Mouse (Mus musculus) adrenal gland (tissue): ENCODE results near the gene Itgax.
"Not testable (repeated sequence)": the region's sequence is repeated elsewhere in the genome, so short reads cannot be mapped to it uniquely, and the experiment has no call there.

Experiments
- intact Hi-C: fragments of 180-260 bp; cut with DNase I; formaldehyde crosslinking; loops from one replicate; pipeline ENCODE4 v1.15.1; 2025

The Itgax gene

DNA sequence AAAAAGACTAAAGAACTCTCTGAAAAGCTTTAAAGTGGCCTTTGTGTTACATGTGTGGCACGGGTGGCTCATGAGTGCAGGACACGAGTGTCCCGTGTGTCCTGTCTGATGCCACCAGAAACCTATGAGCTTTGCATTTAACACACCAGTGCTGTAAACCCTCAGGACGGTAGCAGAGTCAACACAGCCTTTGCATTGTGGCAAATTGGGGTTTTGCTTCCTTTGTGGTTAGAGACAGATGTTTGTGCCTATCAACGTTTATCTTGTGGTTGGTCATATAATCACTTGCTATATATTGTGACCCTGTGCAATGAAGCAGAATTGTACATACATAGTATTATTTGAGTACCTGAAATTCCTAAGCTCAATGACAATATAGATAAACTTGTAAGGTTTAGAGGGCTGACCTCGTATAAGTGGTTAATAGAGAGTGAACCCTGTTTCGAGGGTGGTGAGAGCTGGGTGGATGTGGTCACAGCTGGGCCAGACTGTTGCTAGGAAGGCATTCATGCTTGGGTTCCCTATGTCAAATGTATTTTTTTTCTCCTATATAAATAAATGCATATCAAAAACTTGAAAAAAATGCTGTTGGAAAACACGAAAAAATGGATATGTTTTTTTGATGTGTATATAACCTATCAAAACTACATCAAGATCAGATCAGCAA is 29.5 kb downstream of the Itgax start:
- intact Hi-C loops = not testable (repeated sequence)

DNA sequence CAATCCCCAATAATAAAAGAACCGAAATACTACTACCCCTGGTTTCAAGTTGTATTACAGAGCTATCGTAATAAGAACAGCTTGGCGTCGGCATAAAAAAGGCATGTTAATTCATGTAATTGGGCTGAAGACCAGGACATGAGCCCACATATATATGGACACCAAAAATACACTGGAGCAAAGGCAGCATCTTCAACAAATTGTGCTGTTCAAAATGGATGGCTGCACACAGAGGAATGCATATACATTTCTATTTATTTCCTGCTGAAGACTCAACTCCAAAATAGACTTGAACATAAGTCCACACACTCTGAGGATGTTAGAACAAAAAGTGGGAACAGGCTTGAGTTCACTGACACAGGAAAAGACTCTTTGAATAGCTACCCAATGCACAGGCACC is 34.7 kb downstream of the Itgax start:
- intact Hi-C loops = no loop called here

- intact Hi-C loops = no loop called here
Observed at GRCm38 (mm10) chr7:128166391-128166790, 37.0 kb downstream of the Itgax start.

DNA sequence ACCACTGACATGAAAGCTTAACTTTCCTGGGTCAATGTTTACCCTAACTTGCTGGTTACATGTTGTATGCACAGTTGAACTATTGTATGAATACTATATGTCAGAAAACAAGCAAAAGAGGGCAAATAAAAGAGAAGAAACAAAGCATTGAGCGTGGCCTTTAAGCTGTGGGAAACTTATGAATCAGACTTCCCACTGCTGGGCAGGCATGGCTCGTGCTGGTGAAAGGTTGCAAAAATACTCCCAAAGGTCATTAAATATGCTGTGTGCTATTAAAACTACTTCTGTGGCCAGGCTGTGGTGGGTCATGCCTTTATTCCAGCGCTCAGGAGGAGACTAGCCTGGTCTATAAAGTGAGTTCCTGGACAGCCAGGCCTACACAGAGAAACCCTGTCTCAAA is 40.6 kb downstream of the Itgax start:
- intact Hi-C loops = no loop called here

GRCm38 (mm10) chr7:128178385-128178784 is 49.0 kb downstream of the Itgax start:
- intact Hi-C loops = no loop called here

GRCm38 (mm10) chr7:128180126-128180525 is 50.8 kb downstream of the Itgax start:
- intact Hi-C loops = no loop called here

GRCm38 (mm10) chr7:128180546-128180945 is 51.2 kb downstream of the Itgax start:
- intact Hi-C loops = no loop called here

DNA sequence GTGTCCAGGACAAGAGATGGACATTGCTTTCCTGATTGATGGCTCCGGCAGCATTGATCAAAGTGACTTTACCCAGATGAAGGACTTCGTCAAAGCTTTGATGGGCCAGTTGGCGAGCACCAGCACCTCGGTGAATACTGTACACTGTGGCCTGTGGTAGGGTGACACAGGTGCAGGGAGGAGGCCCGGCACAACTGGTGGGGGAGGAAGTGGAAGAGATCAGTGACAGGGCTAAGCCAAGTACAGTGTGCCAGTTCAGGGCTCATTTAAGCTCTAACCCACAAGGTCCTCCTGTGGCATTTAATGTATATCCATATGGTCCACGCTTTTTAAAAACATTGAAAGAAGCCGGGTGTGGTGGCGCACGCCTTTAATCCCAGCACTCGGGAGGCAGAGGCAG is 52.3 kb downstream of the Itgax start:
- intact Hi-C loops = no loop called here
